Mouse (Mus musculus): ENCODE data around the gene Acss1.

GRCm38 (mm10) chr2:150604802-150605201 is 63.5 kb downstream of the Acss1 start:
- no peak for TF ChIP-seq CTCF (IDR thresholded peaks at IDR 0.05; ENCODE audit: control insufficient read depth, insufficient read depth, insufficient read length)
- TF ChIP-seq CEBPB (IDR thresholded peaks at IDR 0.05; ENCODE audit: low read depth), result no peak
- no peak for TF ChIP-seq MYOD1 (IDR thresholded peaks at IDR 0.05; ENCODE audit: control insufficient read depth, insufficient read length, low read depth)
- no peak for TF ChIP-seq USF1 (IDR thresholded peaks at IDR 0.05; ENCODE audit: low read depth)
- TF ChIP-seq MYOG (IDR thresholded peaks at IDR 0.05; ENCODE audit: control insufficient read depth, extremely low read depth, insufficient read length), result no peak
